Mouse (Mus musculus): ENCODE measurements around the gene Srsf2. TPM values are rescaled to one million over a fixed set of nuclear protein-coding genes. Genes with fewer than 3 reads are reported as not detected.
"Not testable (repeated sequence)": the region's sequence is repeated elsewhere in the genome, so short reads cannot be mapped to it uniquely, and the experiment has no call there.

Gene Srsf2
- polyA plus RNA-seq, 1 experiment from 2014 or later, result 1,044 TPM

- ATAC-seq (ENCODE audit: insufficient number of reproducible peaks, low FRiP score, low TSS enrichment, low read depth) (no peak), DNase-seq (ENCODE audit: low spot score) (no peak)
- Histone ChIP-seq H3K4me2 (ENCODE audit: low read depth, severe bottlenecking) (peak overlapping the region; percentile 81), H3K4me1 (ENCODE audit: control insufficient read depth, insufficient read depth, low read length) (peaks cover 10% of the 10 kb centered on the region; the same call in 1 of the 2 replicates), H3K36me3 (ENCODE audit: control insufficient read depth, insufficient read depth, low read length) (peaks cover 9% of the 10 kb centered on the region), H3K27me3 (ENCODE audit: control insufficient read depth, insufficient read depth, low read length) (no peaks in the 10 kb centered on the region), H3K9ac (ENCODE audit: low read length) (peak overlapping the region; percentile 98), H3K4me3 (ENCODE audit: low read depth, low read length) (peak overlapping the region; percentile 99), H3K27ac (replicated peaks; ENCODE audit: low read depth, low read length) (no peak overlapping the region; the same call in 1 of the 2 replicates), H3K9me3 (ENCODE audit: control insufficient read depth, low read length) (no peaks in the 10 kb centered on the region)
- WGBS, result 45% methylated on average over 6 of the region's 6 CpGs
These were observed 1.9 kb downstream of the Srsf2 start for GRCm38 (mm10) chr11:116850833-116851477.

GRCm38 (mm10) chr11:116850085-116850484 is 2.8 kb downstream of the Srsf2 start:
- DNase-seq (ENCODE audit: low spot score) (no peak), ATAC-seq (ENCODE audit: insufficient number of reproducible peaks, low FRiP score, low TSS enrichment, low read depth) (no peak)
- 64% methylated on average over 4 of the region's 4 CpGs for WGBS
- Histone ChIP-seq H3K4me2 (ENCODE audit: low read depth, severe bottlenecking) (peak overlapping the region; percentile 81), H3K27me3 (ENCODE audit: control insufficient read depth, insufficient read depth, low read length) (no peaks in the 10 kb centered on the region), H3K9ac (ENCODE audit: low read length) (no peak overlapping the region), H3K36me3 (ENCODE audit: control insufficient read depth, insufficient read depth, low read length) (peaks cover 9% of the 10 kb centered on the region), H3K4me3 (ENCODE audit: low read depth, low read length) (no peak overlapping the region), H3K4me1 (ENCODE audit: control insufficient read depth, insufficient read depth, low read length) (peaks cover 8% of the 10 kb centered on the region; the same call in 1 of the 2 replicates), H3K27ac (replicated peaks; ENCODE audit: low read depth, low read length) (no peak overlapping the region), H3K9me3 (ENCODE audit: control insufficient read depth, low read length) (no peaks in the 10 kb centered on the region)

DNA sequence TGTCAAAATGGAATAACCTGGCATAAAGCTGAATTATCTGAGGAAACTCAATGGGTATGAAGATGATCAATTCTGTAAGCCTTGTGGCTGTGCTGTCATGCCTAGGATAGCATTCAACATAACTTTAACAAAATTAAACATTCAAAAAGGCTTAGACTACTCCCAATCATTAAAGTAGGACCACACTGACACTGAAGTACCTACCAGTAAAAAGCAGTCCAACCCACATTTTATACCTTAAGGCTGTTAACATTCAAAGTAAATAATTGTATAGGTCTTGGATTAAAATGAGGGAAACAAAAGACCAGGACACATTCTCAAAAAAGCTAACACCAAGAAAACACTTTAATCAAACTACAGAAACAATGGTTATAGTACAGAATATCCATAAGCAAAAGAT is 3.3 kb downstream of the Srsf2 start:
- Histone ChIP-seq H3K9ac (ENCODE audit: low read length) (no peak overlapping the region), H3K9me3 (ENCODE audit: control insufficient read depth, low read length) (no peaks in the 10 kb centered on the region), H3K27me3 (ENCODE audit: control insufficient read depth, insufficient read depth, low read length) (no peaks in the 10 kb centered on the region), H3K4me3 (ENCODE audit: low read depth, low read length) (no peak overlapping the region), H3K27ac (replicated peaks; ENCODE audit: low read depth, low read length) (no peak overlapping the region), H3K4me2 (ENCODE audit: low read depth, severe bottlenecking) (no peak overlapping the region), H3K4me1 (ENCODE audit: control insufficient read depth, insufficient read depth, low read length) (peaks cover 6% of the 10 kb centered on the region; the same call in 1 of the 2 replicates), H3K36me3 (ENCODE audit: control insufficient read depth, insufficient read depth, low read length) (peaks cover 9% of the 10 kb centered on the region)
- ATAC-seq (ENCODE audit: insufficient number of reproducible peaks, low FRiP score, low TSS enrichment, low read depth) (no peak), DNase-seq (ENCODE audit: low spot score) (no peak)

- not testable (repeated sequence) for H3K9me3 ChIP-seq (ENCODE audit: control insufficient read depth, low read length); H3K4me3 ChIP-seq (ENCODE audit: low read depth, low read length); ATAC-seq (ENCODE audit: insufficient number of reproducible peaks, low FRiP score, low TSS enrichment, low read depth); H3K27me3 ChIP-seq (ENCODE audit: control insufficient read depth, insufficient read depth, low read length); H3K9ac ChIP-seq (ENCODE audit: low read length); H3K4me2 ChIP-seq (ENCODE audit: low read depth, severe bottlenecking); DNase-seq (ENCODE audit: low spot score); H3K27ac ChIP-seq (replicated peaks; ENCODE audit: low read depth, low read length); H3K4me1 ChIP-seq (ENCODE audit: control insufficient read depth, insufficient read depth, low read length); H3K36me3 ChIP-seq (ENCODE audit: control insufficient read depth, insufficient read depth, low read length)
- 75% methylated on average over 2 of the region's 2 CpGs for WGBS
These were observed 4.1 kb downstream of the Srsf2 start for GRCm38 (mm10) chr11:116848877-116849178.

DNA sequence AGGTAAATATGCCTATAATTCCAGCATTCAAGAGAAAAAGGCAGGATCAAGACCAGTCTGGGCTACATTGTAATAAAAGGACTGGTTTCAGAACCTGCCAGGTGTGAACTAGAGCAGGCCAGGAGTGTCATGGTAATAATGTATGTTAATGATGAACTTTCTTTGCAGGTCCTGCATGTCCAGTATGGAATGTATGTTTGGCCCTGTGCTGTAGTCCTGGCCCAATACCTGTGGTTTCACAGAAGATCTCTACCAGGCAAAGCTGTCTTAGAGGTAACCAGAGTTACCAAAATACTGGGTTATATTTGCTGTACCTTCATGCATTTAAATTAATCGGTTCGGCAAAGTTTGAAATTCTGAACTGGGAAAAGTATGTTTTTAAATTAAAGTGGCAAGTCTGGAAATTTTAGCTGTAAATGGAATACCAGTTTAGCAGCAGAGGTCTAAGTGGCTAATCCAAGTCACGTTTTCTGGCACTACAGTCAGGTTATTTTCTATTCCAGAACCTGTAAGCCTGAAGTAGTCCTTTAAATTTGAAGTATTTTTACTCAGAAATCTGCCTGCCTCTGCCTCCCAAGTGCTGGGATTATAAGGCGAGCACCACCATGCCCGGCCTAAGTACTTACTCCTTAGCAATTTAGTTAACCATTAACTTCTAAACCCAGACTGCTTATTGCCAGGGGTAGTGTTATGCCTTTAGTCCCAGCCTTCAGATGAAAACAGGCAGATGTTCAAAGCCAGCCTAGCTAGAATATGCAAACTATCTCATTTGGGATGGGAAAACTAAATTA is 4.6 kb downstream of the Srsf2 start:
- no peak overlapping the region for H3K9ac ChIP-seq (ENCODE audit: low read length)
- no peaks in the 10 kb centered on the region for H3K9me3 ChIP-seq (ENCODE audit: control insufficient read depth, low read length)
- H3K4me2 ChIP-seq (ENCODE audit: low read depth, severe bottlenecking), result no peak overlapping the region
- no peak overlapping the region for H3K27ac ChIP-seq (replicated peaks; ENCODE audit: low read depth, low read length)
- ATAC-seq (ENCODE audit: insufficient number of reproducible peaks, low FRiP score, low TSS enrichment, low read depth) (no peak), DNase-seq (ENCODE audit: low spot score) (no peak)
- H3K4me1 ChIP-seq (ENCODE audit: control insufficient read depth, insufficient read depth, low read length), result peaks cover 3% of the 10 kb centered on the region; the same call in 1 of the 2 replicates
- no peaks in the 10 kb centered on the region for H3K27me3 ChIP-seq (ENCODE audit: control insufficient read depth, insufficient read depth, low read length)
- peaks cover 9% of the 10 kb centered on the region for H3K36me3 ChIP-seq (ENCODE audit: control insufficient read depth, insufficient read depth, low read length)
- 87% methylated on average over 5 of the region's 5 CpGs for WGBS
- H3K4me3 ChIP-seq (ENCODE audit: low read depth, low read length), result no peak overlapping the region

DNA sequence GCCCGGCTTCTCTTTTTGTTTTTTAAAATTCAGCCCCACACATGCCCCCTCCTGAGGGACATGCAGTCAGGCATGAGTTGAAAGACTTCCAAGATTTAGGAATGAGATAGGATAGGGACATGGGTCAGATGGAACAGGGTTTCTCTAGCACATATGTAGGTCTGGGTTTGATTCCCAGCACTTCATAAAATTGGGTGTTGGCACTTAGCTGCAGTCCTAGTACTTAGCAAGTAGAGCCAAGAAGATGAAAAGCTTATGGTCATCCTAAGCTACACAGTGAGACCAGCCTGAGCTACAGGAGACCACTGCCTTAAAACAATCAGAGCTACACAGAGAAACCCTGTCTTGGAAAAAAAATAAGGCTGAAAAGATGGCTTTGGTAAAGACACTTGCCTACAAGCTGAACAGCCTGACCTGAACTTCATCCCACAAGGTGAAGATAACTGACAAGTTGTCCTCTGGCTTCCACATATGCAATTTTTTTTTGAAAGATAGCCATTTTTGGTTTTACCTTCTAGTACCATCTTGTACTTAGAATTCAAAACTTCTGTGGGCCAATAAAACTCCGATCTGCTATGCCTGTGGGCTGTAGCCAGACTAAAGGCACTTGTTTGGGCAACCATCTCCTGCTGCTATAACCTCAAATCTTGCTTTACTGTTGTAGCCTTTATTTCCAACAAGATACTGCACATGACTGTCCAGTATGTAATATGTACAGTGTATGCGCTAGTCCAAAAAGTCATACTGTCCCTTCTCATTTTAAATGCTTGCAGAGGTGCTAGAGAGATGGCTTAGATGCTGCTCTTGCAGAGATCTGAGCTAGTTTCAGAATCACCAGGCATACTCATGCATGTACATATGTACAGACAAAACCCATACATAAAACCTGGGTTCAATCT is 5.5 kb downstream of the Srsf2 start:
- Histone ChIP-seq H3K4me3 (ENCODE audit: low read depth, low read length) (no peak overlapping the region), H3K9ac (ENCODE audit: low read length) (no peak overlapping the region), H3K9me3 (ENCODE audit: control insufficient read depth, low read length) (no peaks in the 10 kb centered on the region), H3K4me1 (ENCODE audit: control insufficient read depth, insufficient read depth, low read length) (peaks cover 3% of the 10 kb centered on the region; the same call in 1 of the 2 replicates), H3K27me3 (ENCODE audit: control insufficient read depth, insufficient read depth, low read length) (no peaks in the 10 kb centered on the region), H3K27ac (replicated peaks; ENCODE audit: low read depth, low read length) (no peak overlapping the region), H3K36me3 (ENCODE audit: control insufficient read depth, insufficient read depth, low read length) (peaks cover 9% of the 10 kb centered on the region), H3K4me2 (ENCODE audit: low read depth, severe bottlenecking) (no peak overlapping the region)
- WGBS, result 91% methylated on average over 3 of the region's 3 CpGs
- ATAC-seq (ENCODE audit: insufficient number of reproducible peaks, low FRiP score, low TSS enrichment, low read depth) (no peak), DNase-seq (ENCODE audit: low spot score) (no peak)

DNA sequence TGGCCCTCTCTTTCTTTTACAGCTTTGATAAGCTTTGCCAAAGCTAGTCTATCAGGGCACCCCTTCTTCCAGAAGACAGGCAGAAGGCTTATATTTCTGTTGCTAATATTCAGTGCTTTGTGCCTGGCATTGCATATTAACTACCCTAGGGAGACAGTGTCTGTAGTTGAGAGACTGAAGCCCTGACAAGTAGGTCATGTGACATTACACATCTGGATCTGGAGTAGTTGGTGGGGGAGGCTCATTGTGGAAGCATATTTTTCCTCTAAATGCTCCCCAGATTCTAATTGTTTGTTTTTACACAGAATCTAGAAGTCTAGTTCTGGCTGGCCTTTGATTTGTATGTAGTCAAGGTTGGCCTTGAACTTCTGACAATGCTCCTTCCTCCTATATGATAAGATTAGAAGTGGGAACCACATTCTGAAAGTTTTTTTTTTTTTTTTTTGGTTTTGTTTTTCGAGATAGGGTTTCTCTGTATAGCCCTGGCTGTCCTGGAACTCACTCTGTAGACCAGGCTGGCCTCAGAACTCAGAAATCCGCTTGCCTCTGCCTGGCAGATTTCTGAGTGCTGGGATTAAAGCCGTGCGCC is 6.2 kb downstream of the Srsf2 start:
- Histone ChIP-seq H3K4me2 (ENCODE audit: low read depth, severe bottlenecking) (no peak overlapping the region), H3K9me3 (ENCODE audit: control insufficient read depth, low read length) (no peaks in the 10 kb centered on the region), H3K36me3 (ENCODE audit: control insufficient read depth, insufficient read depth, low read length) (peaks cover 9% of the 10 kb centered on the region), H3K9ac (ENCODE audit: low read length) (no peak overlapping the region), H3K4me1 (ENCODE audit: control insufficient read depth, insufficient read depth, low read length) (peaks cover 8% of the 10 kb centered on the region), H3K27ac (replicated peaks; ENCODE audit: low read depth, low read length) (no peak overlapping the region), H3K4me3 (ENCODE audit: low read depth, low read length) (no peak overlapping the region), H3K27me3 (ENCODE audit: control insufficient read depth, insufficient read depth, low read length) (no peaks in the 10 kb centered on the region)
- no peak for DNase-seq (ENCODE audit: low spot score)
- 83% methylated on average over 4 of the region's 4 CpGs for WGBS
- ATAC-seq (ENCODE audit: insufficient number of reproducible peaks, low FRiP score, low TSS enrichment, low read depth), result no peak

Data from limb, embryonic 11.5 days (tissue).